Mouse (Mus musculus): ENCODE results near the gene Smim26.
A peak's percentile ranks its signal among the peaks of the same experiment; 100 is the strongest.

Gene Smim26

DNA sequence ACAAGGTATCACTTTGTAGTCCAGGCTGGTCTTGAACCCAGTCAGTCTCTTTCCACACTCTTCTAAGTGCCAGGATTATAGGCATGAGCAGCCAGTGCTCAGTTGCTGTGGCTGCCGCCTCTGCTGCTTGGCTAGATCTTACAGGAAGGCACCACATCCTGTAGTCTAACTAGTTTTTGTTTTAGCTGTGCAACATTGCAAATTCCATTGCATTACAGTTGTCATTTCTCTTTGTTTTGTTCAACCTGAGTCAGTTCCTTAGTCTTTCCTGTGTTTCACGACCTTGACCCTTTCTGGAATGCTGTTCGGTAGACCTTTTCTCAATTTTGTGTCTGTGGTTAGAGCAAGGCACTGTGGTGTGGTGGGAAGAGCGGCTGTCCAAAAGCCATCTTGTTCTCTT is 43.4 kb downstream of the Smim26 start:
- DNase-seq: peak; percentile 33

DNA sequence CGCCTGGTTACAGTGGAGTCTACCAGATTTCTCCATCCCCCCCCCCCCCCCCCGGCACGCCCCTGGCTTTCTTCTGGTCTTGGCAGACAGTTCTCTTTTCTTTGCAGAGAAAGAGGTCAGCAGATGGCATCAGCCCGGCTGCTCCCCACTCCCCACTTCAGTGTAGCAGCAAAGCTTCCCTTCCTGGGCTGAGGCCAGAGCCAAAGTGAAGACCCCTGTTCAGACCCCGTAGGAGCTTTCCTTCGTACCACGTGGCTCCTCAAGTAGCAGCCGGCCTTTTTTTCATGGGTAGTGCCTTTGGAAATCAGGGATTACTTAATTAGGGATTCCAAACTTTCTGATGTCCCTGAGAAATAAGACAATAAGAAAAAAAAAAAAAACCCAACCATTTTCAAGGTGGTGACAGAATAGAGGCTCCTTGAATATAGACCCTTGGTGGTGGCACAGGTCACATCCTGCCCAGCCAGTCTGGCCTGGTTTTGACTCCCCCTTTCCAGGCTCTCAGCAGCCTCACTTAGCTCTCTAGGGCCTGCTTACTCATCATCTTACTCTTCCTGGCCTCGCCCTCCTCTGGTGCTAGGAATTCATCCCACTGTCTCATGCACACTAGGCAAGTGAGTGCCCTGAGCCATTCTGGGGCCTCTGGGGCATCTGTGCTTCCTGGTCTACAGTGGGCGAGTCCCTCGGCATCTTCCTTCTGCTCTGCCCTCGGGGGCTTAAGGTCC is 44.0 kb downstream of the Smim26 start:
- DNase-seq: no peak

DNA sequence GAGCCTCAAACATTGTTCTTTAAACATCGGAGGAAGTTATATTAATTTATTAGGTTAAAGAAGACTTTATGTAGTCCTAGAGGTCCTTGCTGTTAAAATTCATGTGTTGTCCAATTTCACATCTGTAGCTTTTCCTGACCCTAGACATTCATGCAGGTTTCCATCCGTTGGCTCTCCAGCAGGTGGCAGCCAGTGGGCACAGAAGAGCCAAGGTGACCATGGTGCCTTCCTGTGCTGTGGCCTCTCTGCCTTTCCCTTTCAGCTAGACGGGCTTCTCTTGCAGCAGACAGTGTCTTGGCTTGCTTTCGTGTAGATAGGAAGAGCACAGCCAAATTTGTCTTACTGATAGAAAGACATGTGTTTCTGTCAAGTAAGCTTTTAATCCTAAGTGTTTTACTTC is 44.9 kb downstream of the Smim26 start:
- DNase-seq: peak; percentile 34

DNA sequence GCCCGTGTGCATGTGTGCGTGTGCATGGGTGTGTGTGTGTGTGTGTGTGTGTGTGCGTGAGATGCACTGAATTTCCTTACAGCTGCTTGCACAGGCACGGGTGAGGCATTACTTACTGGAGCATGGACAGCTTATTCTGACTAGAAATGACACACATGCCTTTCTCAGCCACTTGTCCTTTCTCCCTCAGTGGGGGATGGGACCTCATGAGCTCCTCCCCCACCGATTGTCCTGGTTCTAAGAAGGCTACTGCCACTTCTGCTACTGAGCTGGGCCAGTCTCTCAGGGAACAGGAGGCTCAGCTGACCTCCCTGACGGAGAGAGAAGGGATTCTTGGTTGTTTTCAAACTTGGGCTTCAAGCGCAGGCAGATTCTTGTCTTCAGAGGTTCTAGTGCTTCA is 46.2 kb downstream of the Smim26 start:
- DNase-seq: no peak

DNA sequence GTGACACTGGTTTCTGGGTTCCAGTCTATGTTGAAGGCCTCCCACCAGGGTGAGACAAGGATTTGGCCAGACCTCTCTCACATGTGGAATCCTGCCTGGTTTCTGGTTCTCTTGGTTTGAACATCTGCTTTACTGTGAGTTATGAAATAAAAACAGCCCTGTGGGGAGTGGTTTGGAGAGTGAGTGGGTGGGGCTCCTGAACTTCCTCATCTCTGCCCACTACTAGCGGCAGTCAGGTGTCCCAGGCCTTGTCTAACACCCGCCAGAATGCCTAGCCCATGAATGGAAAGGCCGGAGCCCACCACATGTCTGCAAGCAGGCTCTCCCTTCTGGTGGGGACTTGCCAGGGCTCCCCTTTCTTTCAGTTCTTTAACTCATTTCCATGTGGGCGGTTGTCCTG is 48.1 kb downstream of the Smim26 start:
- DNase-seq: no peak

All from kidney, adult 9 months (tissue).